Mouse (Mus musculus) cerebellum, adult (tissue): ENCODE results near the gene Cdca3.

Experiments used
- ATAC-seq: cut with Nextera tagmentation; 2 replicates; pipeline ENCODE4 v1.9.2; 2017; ENCODE audit warnings: mild to moderate bottlenecking, moderate library complexity, mixed read lengths; ENCODE audit not compliant: insufficient number of reproducible peaks, low FRiP score, low TSS enrichment

The Cdca3 gene

GRCm38 (mm10) chr6:124861802-124862201 is 32.5 kb downstream of the Cdca3 start:
- ATAC-seq = no peak

DNA sequence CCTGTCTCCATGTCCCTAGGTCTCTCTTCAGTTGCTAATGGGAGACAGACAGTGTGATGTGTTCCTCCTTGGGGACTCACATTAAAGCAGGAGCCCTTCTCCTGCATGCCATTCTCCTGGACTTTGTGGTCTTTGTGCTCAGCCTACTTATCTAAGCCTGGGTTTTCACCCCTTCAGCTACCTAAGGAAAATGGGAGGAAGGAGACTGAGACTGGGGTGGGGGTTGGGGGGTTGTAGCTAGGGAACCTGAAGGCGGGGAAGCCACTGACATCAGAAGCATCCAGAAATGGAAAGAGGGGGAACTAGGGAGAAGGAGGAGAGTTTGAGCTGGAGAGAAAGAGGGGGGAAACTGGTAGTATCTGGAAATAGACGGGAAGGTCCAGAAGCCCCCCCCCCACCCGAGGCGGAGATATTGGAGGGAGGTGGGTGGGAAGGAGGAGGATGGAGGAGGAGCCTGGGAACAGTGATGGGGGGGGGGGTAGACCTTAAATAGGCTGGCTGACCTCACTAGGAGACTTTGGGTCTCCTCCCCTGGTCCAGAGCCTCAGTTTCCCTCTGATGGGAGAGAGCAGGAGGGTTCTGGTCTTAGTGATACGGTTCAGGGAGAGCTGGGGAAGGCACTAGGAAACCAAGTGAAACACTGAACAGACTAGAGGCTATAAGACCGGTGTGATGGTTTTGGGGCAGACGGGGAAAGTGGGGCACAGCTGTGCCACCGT is 33.2 kb downstream of the Cdca3 start:
- no peak for ATAC-seq

DNA sequence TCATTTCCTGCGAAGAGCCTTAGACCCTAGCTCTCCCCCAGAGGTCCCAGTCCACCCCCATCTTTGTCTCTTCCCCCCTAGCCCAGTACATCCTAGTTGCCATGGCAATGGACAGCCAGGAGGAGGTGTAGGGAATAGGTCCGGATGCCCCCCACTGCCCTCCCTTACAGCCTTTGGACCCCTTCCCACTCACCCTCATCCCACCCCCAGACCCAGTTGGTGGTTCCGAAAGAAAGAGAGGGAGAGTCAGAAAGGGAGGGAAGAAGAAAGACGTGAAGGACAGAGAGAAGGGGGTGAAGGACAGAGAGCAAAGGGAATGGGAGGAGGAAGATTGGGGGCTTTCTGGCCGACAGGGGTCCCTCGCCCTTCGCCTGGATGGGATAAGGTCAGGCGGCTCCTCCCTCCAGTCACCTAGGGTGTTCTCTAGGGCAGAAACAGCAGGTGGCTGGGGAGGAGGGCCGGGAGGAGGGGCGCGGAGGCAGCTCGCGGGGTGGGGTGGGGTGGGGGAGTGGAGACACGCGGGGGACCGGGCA is 33.8 kb downstream of the Cdca3 start:
- ATAC-seq = no peak

- ATAC-seq = peak; percentile 47; the same call in 1 of the 2 replicates
Measured at GRCm38 (mm10) chr6:124863658-124864298, 34.4 kb downstream of the Cdca3 start, which contains the start of gene Gpr162. Gpr162 (minus strand) TSS chr6:124863983.

- no peak for ATAC-seq
Measured at GRCm38 (mm10) chr6:124865766-124866362, 36.5 kb downstream of the Cdca3 start.

DNA sequence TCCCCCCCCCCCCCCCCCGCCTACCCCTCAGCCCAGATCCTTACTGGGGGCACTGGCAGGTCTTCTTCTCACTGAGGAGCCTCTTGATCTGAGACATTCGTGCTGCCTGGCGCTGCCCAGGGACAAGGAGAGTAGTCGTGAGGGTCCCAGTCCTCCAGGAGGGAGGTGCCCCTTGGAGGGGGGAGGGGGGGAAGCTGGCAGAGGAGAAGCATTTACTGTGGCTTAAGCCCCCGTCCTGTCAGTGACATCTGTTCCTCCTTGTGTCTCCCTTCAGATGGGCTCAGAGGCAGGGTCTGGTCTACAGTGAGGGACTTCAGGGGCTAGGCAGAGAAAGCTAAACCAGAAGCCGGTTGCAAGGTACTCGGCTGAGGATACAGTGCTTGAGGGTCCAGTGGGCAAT is 37.2 kb downstream of the Cdca3 start:
- ATAC-seq = no peak

GRCm38 (mm10) chr6:124874348-124874747 is 45.0 kb downstream of the Cdca3 start:
- ATAC-seq = no peak

- ATAC-seq = no peak
Measured at GRCm38 (mm10) chr6:124879390-124879789, 50.0 kb downstream of the Cdca3 start.

- no peak for ATAC-seq
Measured at GRCm38 (mm10) chr6:124881821-124882220, 52.5 kb downstream of the Cdca3 start.
